Mouse (Mus musculus) heart, embryonic 12.5 days (tissue): ENCODE measurements around the gene Olfml2b. TPM values are rescaled to one million over a fixed set of nuclear protein-coding genes. Genes with fewer than 3 reads are reported as not detected.

Source experiments
- ATAC-seq: fragments of 200-750 bp; cut with Nextera tagmentation; 2 replicates; pipeline ENCODE4 v1.8.0; 2017; ENCODE audit warnings: moderate TSS enrichment, moderate library complexity; ENCODE audit not compliant: insufficient number of reproducible peaks, low FRiP score
- H3K27ac ChIP-seq: fragments of 300-500 bp; sonication (generic); 2 replicates; pipeline ENCODE4 v1.5.1; 2016; ENCODE audit warnings: mild to moderate bottlenecking, moderate library complexity; ENCODE audit not compliant: poor library complexity, severe bottlenecking
- H3K27me3 ChIP-seq: fragments of 300-500 bp; sonication (generic); replicated peaks from 2 replicates; pipeline ENCODE4 v1.6.1; 2016; ENCODE audit warnings: mild to moderate bottlenecking, moderate library complexity
- H3K36me3 ChIP-seq: fragments of 300-500 bp; sonication (generic); 2 replicates; pipeline ENCODE4 v1.6.1; 2016; ENCODE audit warnings: mild to moderate bottlenecking, moderate library complexity
- H3K4me1 ChIP-seq: fragments of 300-500 bp; sonication (generic); replicated peaks from 2 replicates; pipeline ENCODE4 v1.6.1; 2016; ENCODE audit warnings: mild to moderate bottlenecking
- H3K4me2 ChIP-seq: fragments of 300-500 bp; sonication (generic); 2 replicates; pipeline ENCODE4 v1.6.1; 2016; ENCODE audit warnings: mild to moderate bottlenecking, moderate library complexity
- H3K4me3 ChIP-seq: fragments of 300-500 bp; sonication (generic); 2 replicates; pipeline ENCODE4 v1.5.1; 2016; ENCODE audit warnings: mild to moderate bottlenecking
- H3K9ac ChIP-seq: fragments of 300-500 bp; sonication (generic); 2 replicates; pipeline ENCODE4 v1.6.1; 2016; ENCODE audit warnings: mild to moderate bottlenecking, moderate library complexity
- H3K9me3 ChIP-seq: fragments of 300-500 bp; sonication (generic); replicated peaks from 2 replicates; pipeline ENCODE4 v1.6.1; 2016; ENCODE audit warnings: mild to moderate bottlenecking, moderate library complexity
- WGBS: fragments of 180-500 bp; shearing (Covaris S2); methylation state at CpG from one replicate; pipeline ENCODE4 v1.1.7; 2016; 5-methylcytosine and 5-hydroxymethylcytosine counted together
- polyA plus RNA-seq: library from polyadenylated mRNA; unstranded; fragments of >200 nt; fragmentation: Nextera tagmentation; extraction: Ambion mirVana; gene quantifications from 2 replicates; pipeline ENCODE4 v1.2.1, GENCODE M21; 2016

The Olfml2b gene
- polyA plus RNA-seq, 1 experiment from 2014 or later, result 45.9 TPM

DNA sequence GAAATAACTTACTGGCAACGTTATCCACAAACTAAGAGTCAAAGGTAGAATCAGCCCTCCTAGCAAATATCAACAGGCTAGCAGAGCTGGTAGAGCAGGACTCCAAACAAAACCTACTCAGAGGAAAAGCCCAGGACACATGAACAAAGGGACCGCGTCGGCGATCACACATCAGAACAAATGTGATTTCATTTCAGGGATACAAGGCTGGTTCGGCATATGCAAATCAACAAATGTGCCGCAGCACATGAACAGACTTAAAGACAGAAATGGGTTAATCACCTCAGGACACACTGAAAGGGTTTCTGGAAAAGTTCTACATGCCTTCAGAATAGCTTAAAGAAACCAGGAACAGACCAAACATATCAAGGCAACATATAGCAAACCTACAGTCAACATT, 67.4 kb downstream of the Olfml2b start:
- WGBS, result 96% methylated on average over 7 of the region's 7 CpGs
- Histone ChIP-seq H3K27me3 (no peaks in the 10 kb centered on the region), H3K4me2 (no peak overlapping the region), H3K27ac (no peak overlapping the region), H3K4me1 (peaks cover 15% of the 10 kb centered on the region), H3K9me3 (no peaks in the 10 kb centered on the region), H3K36me3 (peaks cover 17% of the 10 kb centered on the region), H3K9ac (no peak overlapping the region), H3K4me3 (no peak overlapping the region)
- no peak for ATAC-seq

DNA sequence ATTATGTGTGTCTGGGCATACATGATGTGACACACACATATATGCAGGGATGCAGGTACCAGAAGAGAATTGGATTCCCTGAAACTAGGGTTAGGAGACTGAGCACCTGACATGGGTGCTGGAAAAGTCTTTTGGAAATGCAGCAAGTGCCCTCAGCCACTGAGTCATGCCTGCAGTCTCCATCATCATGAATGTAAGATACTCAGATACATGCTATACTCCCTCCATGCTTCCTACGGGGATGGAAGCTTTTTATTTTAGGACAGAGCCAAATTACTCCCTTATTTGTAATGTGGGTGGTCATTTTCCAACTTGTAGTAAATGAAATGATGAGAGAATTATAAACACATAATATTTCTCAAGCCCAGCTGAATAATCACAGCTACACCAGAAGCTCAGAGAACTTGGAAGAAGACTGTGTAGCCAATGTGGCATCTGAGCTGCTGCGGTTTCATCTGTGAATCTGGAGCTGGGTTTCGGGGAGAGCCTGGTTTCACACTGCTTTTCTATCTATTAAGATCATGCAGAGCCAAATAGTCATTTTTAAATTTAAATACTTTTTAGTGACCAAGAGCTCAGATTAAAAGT, 73.0 kb downstream of the Olfml2b start:
- WGBS, result 92% methylated on average over 3 of the region's 3 CpGs
- H3K4me1 ChIP-seq, result 0 out of 2 replicates have a peak, but pooled peaks cover 5% of the 10 kb centered on the region
- H3K36me3 ChIP-seq, result no peaks in the 10 kb centered on the region
- no peak overlapping the region for H3K4me2 ChIP-seq
- no peaks in the 10 kb centered on the region for H3K9me3 ChIP-seq
- ATAC-seq, result no peak
- H3K4me3 ChIP-seq, result no peak overlapping the region
- H3K27ac ChIP-seq, result no peak overlapping the region
- H3K9ac ChIP-seq, result no peak overlapping the region
- 0 out of 2 replicates have a peak, but pooled peaks cover 3% of the 10 kb centered on the region for H3K27me3 ChIP-seq

DNA sequence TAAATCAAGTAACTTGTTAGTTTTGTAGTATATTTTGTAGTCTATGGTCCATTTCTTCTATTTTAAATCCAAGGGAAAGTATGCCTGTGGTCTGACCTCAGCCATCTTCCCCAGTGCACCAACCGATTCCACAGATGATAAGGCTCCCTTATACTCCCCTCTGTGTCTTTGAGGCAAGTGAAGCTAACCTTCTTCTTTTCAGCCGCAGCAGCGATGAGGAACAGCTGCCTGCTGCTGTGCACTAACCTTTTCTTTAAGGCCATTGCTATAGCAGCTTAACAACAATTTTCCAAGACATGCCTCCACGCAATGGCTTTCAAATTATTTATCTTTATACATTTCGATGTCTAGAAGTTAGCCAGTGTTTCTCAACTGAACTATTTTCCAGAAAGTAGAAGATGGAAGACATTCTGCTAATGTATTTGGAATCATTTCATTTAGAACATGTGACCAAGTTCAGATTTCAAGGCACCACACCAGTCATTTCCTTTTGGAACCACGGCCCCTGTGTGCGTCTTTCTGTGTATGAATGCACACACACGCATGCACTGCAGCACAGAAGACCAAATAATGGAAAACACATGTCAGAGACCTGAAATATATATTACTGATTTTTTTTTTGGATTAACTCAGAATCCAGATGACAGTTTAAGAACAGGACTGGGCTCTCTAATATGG, 73.9 kb downstream of the Olfml2b start:
- H3K9me3 ChIP-seq, result no peaks in the 10 kb centered on the region
- H3K36me3 ChIP-seq, result no peaks in the 10 kb centered on the region
- WGBS, result 82% methylated on average over 8 of the region's 8 CpGs
- no peak for ATAC-seq
- H3K4me3 ChIP-seq, result no peak overlapping the region
- no peak overlapping the region for H3K9ac ChIP-seq
- H3K4me1 ChIP-seq, result 0 out of 2 replicates have a peak, but pooled peaks cover 5% of the 10 kb centered on the region
- no peak overlapping the region for H3K4me2 ChIP-seq
- 0 out of 2 replicates have a peak, but pooled peaks cover 3% of the 10 kb centered on the region for H3K27me3 ChIP-seq
- H3K27ac ChIP-seq, result no peak overlapping the region

DNA sequence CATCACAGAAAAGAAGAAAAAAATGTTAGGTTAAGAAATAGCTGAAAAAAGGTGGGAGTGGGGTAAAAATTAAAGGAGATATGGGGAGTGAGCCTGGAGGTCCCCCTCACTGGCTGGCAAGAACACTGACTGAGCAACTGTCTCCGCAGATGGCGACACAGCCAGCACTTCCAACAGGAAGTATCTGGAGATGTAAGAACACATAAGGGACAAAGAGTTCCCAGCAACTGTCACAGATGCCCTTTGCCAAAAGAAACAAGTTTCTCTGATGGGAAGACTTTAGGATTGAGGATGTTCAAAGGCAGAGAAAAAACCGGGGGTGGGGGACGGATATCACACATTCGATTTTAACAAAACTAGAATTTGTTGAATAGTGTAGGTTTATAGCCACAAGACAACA, 77.2 kb downstream of the Olfml2b start:
- no peak overlapping the region for H3K27ac ChIP-seq
- H3K9ac ChIP-seq, result no peak overlapping the region
- 75% methylated on average over 5 of the region's 5 CpGs for WGBS

DNA sequence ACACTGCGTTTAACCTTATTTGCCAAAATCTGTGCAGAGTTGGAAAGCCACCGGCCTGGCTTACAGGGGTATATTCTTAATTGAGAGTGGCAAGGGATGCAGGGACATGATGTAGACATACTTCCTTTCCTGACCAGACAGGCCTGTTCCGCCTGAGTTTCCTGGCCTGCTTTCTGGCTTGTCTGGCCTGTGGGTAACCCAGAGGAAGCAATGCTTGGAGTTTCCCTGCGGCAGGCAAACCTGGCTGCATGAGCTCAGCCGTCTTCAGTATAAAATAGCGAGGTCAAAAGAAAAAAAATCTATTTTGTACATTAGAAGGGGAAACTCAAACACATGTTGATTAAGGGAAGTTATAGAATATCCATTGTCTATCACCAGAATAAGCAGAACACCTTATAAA, 84.2 kb downstream of the Olfml2b start:
- WGBS, result 66% methylated on average over 6 of the region's 6 CpGs
- Histone ChIP-seq H3K36me3 (0 out of 2 replicates have a peak, but pooled peaks cover 2% of the 10 kb centered on the region), H3K27ac (no peak overlapping the region)

More for the DNA sequence above, 77.2 kb downstream of the Olfml2b start:
- Histone ChIP-seq H3K36me3 (no peaks in the 10 kb centered on the region), H3K9me3 (no peaks in the 10 kb centered on the region), H3K4me2 (no peak overlapping the region), H3K4me3 (no peak overlapping the region), H3K27me3 (0 out of 2 replicates have a peak, but pooled peaks cover 3% of the 10 kb centered on the region), H3K4me1 (0 out of 2 replicates have a peak, but pooled peaks cover 5% of the 10 kb centered on the region)
- no peak for ATAC-seq

DNA sequence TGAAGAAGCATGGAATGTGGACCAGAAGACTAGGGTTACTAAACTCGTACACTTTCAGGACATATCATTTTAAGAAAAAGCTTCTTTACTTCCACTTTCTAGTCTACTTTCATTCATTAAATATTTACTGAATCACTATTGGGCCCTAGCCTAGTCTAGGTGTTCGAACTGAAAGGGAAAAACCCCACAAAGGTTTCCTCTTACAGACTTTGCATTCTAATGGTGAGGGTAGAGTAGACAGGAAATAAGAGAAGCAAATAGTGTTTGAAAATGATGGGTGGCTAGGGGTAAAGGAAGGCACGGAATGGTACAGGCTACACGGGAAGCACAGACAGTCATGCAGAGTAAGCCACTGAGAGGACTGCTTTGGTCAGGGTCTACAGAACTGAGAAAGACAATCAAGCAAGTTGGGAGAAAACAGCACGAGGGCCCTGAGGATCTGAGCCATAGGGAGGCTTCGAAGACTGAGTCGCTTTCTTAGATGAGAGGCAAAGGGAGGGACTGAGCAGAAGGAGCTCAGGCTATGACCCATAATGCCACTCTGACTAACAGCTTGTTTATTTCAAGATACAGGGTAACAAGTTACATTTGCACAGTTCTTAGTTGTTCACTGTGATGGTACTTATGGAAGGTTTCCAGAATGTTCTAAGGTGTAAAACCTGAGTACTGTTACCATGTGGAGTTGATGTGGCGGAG, 85.1 kb downstream of the Olfml2b start:
- no peak overlapping the region for H3K4me2 ChIP-seq
- peaks cover 18% of the 10 kb centered on the region for H3K4me1 ChIP-seq
- H3K27me3 ChIP-seq, result no peaks in the 10 kb centered on the region
- H3K4me3 ChIP-seq, result no peak overlapping the region
- 86% methylated on average over 8 of the region's 8 CpGs for WGBS
- H3K9ac ChIP-seq, result no peak overlapping the region
- no peak for ATAC-seq
- 0 out of 2 replicates have a peak, but pooled peaks cover 4% of the 10 kb centered on the region for H3K36me3 ChIP-seq
- no peak overlapping the region for H3K27ac ChIP-seq
- H3K9me3 ChIP-seq, result no peaks in the 10 kb centered on the region

More for the DNA sequence above, 84.2 kb downstream of the Olfml2b start:
- ATAC-seq, result no peak
- H3K9ac ChIP-seq, result no peak overlapping the region
- H3K4me3 ChIP-seq, result no peak overlapping the region
- peaks cover 18% of the 10 kb centered on the region for H3K4me1 ChIP-seq
- no peaks in the 10 kb centered on the region for H3K27me3 ChIP-seq
- no peaks in the 10 kb centered on the region for H3K9me3 ChIP-seq
- no peak overlapping the region for H3K4me2 ChIP-seq

DNA sequence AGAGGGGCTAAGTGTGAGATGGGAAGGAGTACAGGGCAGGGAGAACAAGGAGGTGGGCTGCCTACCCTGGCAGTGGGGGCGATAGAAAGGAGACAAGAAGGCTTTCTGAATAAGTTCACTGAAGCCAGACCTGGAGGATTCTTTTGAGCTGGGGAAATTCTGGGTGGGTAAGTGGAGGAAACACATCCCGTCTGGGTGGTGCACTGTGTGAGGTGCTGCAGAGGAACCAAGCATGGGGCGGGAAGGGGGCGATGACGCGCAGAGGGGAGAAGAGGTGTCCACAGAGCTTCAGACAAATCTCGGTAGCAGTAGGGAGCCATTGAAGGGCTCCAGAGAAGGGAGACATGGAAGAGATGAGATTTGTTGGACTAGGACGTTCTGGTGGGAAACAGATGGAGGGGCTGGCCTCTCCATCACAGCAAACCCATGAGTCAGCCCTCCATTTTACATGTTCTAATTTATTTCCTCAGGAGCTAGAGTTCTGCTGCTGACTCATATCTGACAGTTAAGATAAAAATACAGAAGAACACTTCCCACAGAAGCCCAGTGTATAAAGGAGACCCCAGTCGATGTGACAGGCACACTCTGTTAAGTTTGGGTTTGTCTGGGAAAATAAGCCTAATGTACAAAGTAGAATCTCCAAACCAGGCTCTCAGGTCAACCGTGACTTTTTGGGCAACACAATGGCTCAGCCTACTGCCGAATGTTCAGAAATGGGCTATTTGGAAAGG, 87.7 kb downstream of the Olfml2b start:
- H3K27me3 ChIP-seq, result no peaks in the 10 kb centered on the region
- no peak overlapping the region for H3K9ac ChIP-seq
- no peak for ATAC-seq
- no peaks in the 10 kb centered on the region for H3K9me3 ChIP-seq
- H3K4me3 ChIP-seq, result no peak overlapping the region
- 0 out of 2 replicates have a peak, but pooled peaks cover 4% of the 10 kb centered on the region for H3K36me3 ChIP-seq
- no peak overlapping the region for H3K27ac ChIP-seq
- WGBS, result 70% methylated on average over 11 of the region's 11 CpGs
- H3K4me1 ChIP-seq, result peaks cover 26% of the 10 kb centered on the region
- H3K4me2 ChIP-seq, result no peak overlapping the region

Other genes starting within 250 kb of the Olfml2b start
- 25.9 and 26.0 TPM in 2 replicates for gene Nos1ap, start 54.7 kb upstream of the Olfml2b start, polyA plus RNA-seq
- 15.0 and 16.7 TPM in 2 replicates for gene Atf6, start 223.2 kb downstream of the Olfml2b start, polyA plus RNA-seq
- gene Gm26620, start 240.5 kb downstream of the Olfml2b start, polyA plus RNA-seq, result 0.43 and 0.62 TPM in 2 replicates
- gene Dusp12, start 241.0 kb downstream of the Olfml2b start, polyA plus RNA-seq, result 28.4 and 28.8 TPM in 2 replicates